Mouse (Mus musculus): ENCODE measurements around the gene Tmem200b.

DNA sequence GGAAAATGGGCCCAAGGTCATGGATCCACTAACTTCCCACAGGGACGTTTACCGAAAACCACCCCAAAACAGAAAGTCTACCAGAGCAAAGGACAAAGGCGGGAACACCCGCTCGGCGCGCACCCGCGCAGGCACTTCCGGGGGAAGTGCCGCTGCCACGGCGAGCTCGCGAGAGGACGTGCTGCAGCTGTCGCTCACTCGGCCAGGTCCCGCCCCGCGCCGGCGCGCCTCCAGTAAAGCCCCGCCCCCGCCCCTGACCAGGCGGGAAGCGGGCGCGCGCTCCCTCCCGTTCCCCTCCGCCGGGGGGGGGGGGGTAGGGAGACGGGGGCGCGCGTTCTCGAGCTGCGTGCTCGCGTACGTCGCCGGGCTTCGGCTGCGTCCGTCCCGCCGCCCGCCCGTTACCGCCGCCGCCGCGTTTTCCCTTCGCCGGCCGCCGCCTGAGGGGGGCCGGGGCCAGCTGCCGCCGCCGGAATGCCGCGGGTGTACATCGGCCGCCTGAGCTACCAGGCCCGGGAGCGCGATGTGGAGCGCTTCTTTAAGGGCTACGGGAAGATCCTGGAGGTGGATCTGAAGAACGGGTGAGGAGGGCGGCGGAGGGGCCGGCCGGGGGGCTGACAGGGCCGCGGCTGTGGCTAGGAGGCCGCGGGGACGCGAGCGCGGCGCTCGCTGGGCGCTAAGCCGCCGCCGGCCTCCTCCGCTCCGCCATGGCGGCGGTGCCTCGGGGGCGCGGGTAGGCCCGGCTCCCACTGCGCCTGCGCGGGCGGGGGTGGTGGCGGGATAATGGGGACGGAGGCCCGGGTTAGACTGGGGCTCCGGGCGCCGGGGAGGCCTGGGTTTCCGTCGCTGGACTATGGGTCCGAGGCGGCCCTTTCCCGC is 48.0 kb upstream of the Tmem200b start, which contains the start of gene Srsf4:
- TF ChIP-seq CTCF (IDR thresholded peaks at IDR 0.05; ENCODE audit: low read depth, low read length) (no peak), EP300 (IDR thresholded peaks at IDR 0.05; ENCODE audit: insufficient read depth, low read depth, low read length) (0 out of 2 replicates have a peak, but pooled peaks have one; percentile 28)
